Mouse (Mus musculus): ENCODE results near the gene Ddrgk1.

DNA sequence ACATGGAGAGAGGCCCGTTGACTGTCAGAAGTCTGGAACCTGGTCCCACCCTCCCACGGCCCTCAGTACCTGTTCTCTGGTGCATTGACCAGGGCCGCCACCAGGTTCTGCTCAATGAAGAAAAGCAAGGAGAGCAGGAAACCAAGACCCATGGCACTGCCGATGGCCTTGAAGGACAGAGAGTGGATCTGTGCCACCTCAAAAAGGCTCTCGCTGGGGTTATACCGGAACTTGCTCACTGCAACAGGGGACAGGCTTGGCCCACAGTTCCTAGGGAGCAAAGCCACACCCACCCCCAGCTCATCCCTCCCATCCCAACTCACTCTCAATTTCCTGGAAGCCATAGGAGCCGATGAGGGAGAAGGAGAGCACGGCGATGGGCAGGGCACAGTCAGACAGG, 21.0 kb upstream of the Ddrgk1 start:
- TF ChIP-seq GATA1 (IDR thresholded peaks at IDR 0.05; ENCODE audit: low read length) (no peak), TAL1 (IDR thresholded peaks at IDR 0.05; ENCODE audit: low read length) (no peak)

All from erythroblast, embryonic 14.5 days (primary cell).